Mouse (Mus musculus) megakaryocyte, embryonic 14.5 days (primary cell): ENCODE measurements at regions not wholly inside any gene's neighbourhood (a gene's known extent, or its start where the extent isn't known, plus 50 kb on each side); places are given as distances from the start of the nearest gene placed in this dataset.

Source experiments
- H3K27me3 ChIP-seq: replicated peaks from 2 replicates; pipeline ENCODE3; 2012; ENCODE audit warnings: inconsistent platforms
- H3K36me3 ChIP-seq: replicated peaks from 2 replicates; pipeline ENCODE3; 2012; ENCODE audit warnings: low read length, inconsistent platforms, mixed read lengths
- H3K4me1 ChIP-seq: 2 replicates; pipeline ENCODE4 v1.6.1; 2012; ENCODE audit warnings: inconsistent platforms
- H3K4me3 ChIP-seq: replicated peaks from 2 replicates; pipeline ENCODE3; 2012; ENCODE audit warnings: moderate library complexity, mild to moderate bottlenecking, inconsistent platforms
- H3K9me3 ChIP-seq: 2 replicates; pipeline ENCODE4 v1.6.1; 2012; ENCODE audit warnings: inconsistent platforms
- FLI1 ChIP-seq: IDR thresholded peaks from 2 replicates; pipeline ENCODE4 v1.6.1; 2012; ENCODE audit warnings: low read length, inconsistent platforms, mixed read lengths
- GATA1 ChIP-seq: IDR thresholded peaks from 3 replicates; pipeline ENCODE4 v1.6.1; 2012; ENCODE audit warnings: mixed read lengths, low read length, inconsistent platforms, borderline replicate concordance

DNA sequence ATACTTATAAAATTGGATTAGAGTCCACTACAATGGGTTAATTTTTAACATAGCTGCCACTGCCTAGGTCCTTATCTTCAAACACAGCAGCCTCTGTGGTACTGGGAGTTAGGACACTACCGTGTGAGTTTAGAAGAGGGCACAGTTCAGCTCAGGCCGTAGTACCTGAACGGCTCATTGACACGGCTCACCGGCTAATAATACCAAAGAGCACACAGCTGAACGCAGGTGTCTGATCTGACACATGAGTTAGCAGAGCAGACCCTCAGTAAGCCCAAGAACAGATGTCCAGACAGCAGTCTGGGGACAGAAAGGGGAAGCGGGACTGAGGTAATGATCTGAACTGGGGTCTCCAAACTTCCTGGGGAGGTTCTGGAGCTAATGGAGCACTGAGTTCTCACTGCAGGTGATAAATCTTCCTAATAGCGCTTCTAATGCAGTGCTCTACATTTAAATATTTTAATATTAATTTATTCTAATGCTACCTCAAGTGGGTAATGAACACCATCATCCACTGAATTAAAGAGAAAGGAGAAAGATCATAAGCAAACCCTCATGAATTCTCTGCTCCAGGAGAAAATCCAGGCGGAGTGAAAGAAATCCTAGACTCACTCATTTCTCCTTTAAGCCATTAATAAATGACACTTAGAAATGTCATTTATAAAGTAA lies 90.8 kb upstream of the Rapgef5 start:
- H3K4me3 ChIP-seq = no peak overlapping the region
- no peaks in the 10 kb centered on the region for H3K36me3 ChIP-seq
- H3K4me1 ChIP-seq = no peaks in the 10 kb centered on the region
- H3K27me3 ChIP-seq = peaks cover 3% of the 10 kb centered on the region
- H3K9me3 ChIP-seq = no peaks in the 10 kb centered on the region
- TF ChIP-seq GATA1 (no peak), FLI1 (no peak)

DNA sequence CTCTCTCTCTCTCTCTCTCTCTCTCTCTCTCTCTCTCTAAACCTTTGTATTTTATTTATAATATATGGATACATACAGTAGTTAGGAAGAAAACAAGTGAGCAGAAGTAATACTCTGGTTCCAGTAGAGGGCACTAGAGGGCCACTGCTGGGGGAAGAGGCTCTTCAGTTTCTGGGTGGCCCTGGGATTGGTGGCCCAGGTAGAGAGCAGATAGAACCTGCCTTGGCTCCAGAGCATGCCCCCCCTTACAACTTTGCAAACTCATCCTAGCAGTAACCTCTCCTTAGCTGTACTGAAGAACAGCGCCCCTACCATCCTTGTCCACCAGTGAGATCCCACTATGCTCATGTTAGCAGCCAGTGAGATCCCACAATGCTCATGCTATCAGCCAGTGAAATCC lies 88.8 kb upstream of the Rapgef5 start:
- Histone ChIP-seq H3K4me1 (no peaks in the 10 kb centered on the region), H3K4me3 (no peak overlapping the region)
- TF ChIP-seq GATA1 = no peak
- TF ChIP-seq FLI1 = no peak

DNA sequence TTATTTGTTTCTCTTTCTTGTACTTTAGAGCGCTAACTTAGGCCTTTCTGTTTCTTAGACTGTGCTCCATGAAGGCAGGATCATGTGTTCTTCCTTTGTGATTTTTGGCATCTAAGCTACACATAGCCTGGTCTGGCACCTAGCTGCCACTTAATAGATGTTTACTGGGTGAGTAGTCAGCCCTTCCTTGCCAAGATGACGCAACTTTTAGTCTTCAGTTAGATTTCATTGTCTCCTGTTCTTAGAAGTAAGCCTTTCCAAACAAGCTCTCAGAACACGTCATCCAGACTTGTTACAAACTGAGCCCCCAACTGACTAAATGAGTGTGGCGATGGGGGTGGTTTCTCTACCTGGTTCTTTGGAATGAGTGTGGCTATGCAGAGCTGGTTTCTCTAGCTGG lies 85.4 kb upstream of the Rapgef5 start:
- H3K4me3 ChIP-seq = no peak overlapping the region
- no peak for TF ChIP-seq FLI1
- no peak for TF ChIP-seq GATA1
- no peaks in the 10 kb centered on the region for H3K36me3 ChIP-seq
- no peaks in the 10 kb centered on the region for H3K9me3 ChIP-seq
- peaks cover 6% of the 10 kb centered on the region; the same call in 1 of the 2 replicates for H3K4me1 ChIP-seq
- H3K27me3 ChIP-seq = no peaks in the 10 kb centered on the region

More for the DNA sequence above, 88.8 kb upstream of the Rapgef5 start:
- no peaks in the 10 kb centered on the region for H3K36me3 ChIP-seq
- H3K9me3 ChIP-seq = no peaks in the 10 kb centered on the region
- H3K27me3 ChIP-seq = peaks cover 3% of the 10 kb centered on the region

DNA sequence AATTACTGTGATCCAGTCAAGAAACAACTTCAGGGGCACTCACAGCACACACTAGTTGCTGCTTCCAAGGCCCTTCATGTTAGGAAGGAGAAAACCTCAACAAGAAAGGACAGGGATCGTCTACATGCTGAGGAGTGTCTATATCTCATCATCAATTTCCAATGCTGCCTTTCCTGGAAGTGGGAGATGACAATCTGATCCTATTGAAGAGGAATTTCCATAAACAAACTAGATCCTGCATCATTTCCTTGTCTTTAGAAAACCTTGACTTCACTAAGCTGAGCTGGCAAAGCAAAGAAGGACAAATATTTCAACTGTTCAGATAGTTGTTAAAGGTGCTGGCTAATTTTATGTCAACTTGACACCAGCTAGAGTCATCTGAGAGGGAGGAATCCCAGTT lies 83.5 kb upstream of the Rapgef5 start:
- TF ChIP-seq GATA1 = no peak
- TF ChIP-seq FLI1 = no peak
- no peaks in the 10 kb centered on the region for H3K27me3 ChIP-seq

DNA sequence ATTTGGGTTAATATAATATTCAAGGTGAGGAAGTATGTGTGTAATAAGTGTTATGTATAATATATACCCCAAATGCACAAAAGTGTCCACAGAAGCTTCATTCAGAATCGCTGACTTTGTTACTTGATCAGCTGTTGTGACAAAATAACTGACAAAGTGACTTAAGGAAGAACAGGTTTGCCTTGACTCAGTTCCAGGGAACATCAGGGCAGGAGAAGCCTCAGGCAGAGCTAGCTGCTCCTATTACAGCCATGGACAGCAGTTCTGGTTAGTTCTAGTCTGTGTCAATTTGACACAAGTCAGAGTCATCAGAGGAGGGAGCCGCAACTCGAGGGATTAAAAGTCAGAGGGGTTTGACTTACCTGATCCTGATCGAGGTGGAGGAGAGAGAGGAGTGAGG lies 79.3 kb upstream of the Rapgef5 start:
- no peaks in the 10 kb centered on the region for H3K27me3 ChIP-seq

More for the DNA sequence above, 83.5 kb upstream of the Rapgef5 start:
- H3K36me3 ChIP-seq = no peaks in the 10 kb centered on the region
- H3K4me1 ChIP-seq = peaks cover 6% of the 10 kb centered on the region; the same call in 1 of the 2 replicates
- H3K4me3 ChIP-seq = no peak overlapping the region
- H3K9me3 ChIP-seq = no peaks in the 10 kb centered on the region

DNA sequence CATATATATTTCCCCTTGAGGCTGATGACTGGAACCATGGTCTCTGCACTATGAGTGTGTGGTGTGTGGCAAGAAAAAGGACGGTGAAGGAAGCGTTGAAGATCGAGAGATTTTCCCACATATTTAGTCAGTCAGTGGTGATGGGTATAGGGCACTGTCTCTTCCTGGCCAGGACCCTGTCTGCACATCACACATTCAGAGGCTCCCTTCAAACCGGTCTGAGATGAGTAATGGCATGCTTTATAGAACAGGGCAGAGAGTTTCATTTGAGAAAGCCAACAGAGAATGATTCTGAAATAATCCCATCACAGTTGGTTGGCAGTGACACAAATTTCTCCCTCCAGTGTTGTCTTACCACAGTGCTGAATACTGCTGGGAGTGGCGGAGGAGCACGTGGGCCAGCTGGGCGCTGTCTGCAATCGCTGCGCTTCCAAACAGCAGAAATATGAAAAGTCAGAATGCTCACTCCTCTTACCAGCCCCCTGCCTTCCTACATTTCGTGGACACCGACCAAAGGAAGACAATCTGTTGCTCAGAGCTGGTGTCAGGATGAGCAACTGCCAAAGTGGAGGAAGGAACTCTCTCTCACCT lies 77.2 kb upstream of the Rapgef5 start:
- H3K4me3 ChIP-seq = no peak overlapping the region
- peaks cover 2% of the 10 kb centered on the region; the same call in 1 of the 2 replicates for H3K4me1 ChIP-seq
- H3K9me3 ChIP-seq = no peaks in the 10 kb centered on the region
- TF ChIP-seq GATA1 (no peak), FLI1 (no peak)
- no peaks in the 10 kb centered on the region for H3K27me3 ChIP-seq
- H3K36me3 ChIP-seq = no peaks in the 10 kb centered on the region

More for the DNA sequence above, 79.3 kb upstream of the Rapgef5 start:
- no peak for TF ChIP-seq GATA1
- TF ChIP-seq FLI1 = no peak
- no peaks in the 10 kb centered on the region for H3K9me3 ChIP-seq
- H3K4me3 ChIP-seq = no peak overlapping the region
- peaks cover 6% of the 10 kb centered on the region; the same call in 1 of the 2 replicates for H3K4me1 ChIP-seq
- no peaks in the 10 kb centered on the region for H3K36me3 ChIP-seq

DNA sequence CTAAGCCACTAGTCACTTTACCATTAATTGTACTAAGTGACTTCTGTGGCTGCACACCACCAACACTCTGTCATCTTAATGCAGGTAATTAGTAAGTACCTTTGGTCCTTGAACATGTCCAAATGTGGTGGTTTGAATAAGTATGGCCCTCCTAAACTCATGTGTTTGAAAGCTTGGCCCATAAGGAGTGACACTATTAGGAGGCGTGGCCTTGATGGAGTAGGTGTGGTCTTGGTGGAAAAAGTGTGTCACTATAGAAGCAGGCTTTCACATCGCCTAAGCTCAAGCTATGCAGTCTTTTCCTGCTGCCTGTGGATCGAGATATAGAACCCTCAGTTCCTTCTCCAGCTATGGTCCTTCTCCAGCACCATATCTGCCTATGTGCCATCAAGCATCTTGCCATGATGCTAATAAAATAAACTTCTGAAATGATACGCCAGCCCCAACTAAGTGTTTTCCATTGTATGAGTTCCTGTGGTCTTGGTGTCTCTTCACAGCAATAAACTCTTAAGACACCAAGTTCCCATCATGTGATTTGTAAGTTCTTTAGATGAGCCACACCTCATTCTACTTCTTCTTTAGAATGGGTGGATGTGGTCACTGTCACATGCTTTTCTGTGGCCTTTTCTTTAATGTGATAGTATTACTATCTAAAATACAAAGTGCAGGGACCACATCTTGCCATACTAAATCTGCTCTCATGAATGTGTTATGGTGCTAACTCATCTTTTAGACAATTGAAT lies 71.9 kb upstream of the Rapgef5 start:
- Histone ChIP-seq H3K4me3 (no peak overlapping the region), H3K36me3 (no peaks in the 10 kb centered on the region), H3K9me3 (no peaks in the 10 kb centered on the region), H3K4me1 (no peaks in the 10 kb centered on the region), H3K27me3 (no peaks in the 10 kb centered on the region)
- no peak for TF ChIP-seq FLI1
- no peak for TF ChIP-seq GATA1

DNA sequence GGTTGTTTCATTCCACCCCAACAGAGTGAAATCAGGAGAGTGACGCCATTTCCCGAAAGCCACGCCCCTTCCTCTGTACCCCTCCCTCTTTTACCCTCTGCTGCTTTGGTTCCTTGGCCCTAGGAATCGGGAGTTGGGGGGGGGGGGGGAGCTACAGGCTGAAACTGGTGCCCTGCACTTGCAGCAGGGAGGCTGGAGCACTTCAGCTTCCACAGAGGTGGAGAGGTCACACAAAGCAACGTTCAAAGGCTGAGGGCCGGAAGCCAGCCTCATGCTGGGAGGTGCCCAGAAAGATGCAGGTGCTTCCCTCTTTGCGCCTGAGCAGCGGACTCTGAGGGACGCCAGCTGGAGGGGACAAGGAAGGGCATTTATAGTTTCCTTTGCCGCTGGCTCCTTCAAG lies 69.1 kb upstream of the Rapgef5 start:
- Histone ChIP-seq H3K36me3 (no peaks in the 10 kb centered on the region), H3K9me3 (no peaks in the 10 kb centered on the region), H3K4me3 (no peak overlapping the region), H3K27me3 (no peaks in the 10 kb centered on the region), H3K4me1 (no peaks in the 10 kb centered on the region)
- TF ChIP-seq GATA1 = no peak
- TF ChIP-seq FLI1 = no peak

DNA sequence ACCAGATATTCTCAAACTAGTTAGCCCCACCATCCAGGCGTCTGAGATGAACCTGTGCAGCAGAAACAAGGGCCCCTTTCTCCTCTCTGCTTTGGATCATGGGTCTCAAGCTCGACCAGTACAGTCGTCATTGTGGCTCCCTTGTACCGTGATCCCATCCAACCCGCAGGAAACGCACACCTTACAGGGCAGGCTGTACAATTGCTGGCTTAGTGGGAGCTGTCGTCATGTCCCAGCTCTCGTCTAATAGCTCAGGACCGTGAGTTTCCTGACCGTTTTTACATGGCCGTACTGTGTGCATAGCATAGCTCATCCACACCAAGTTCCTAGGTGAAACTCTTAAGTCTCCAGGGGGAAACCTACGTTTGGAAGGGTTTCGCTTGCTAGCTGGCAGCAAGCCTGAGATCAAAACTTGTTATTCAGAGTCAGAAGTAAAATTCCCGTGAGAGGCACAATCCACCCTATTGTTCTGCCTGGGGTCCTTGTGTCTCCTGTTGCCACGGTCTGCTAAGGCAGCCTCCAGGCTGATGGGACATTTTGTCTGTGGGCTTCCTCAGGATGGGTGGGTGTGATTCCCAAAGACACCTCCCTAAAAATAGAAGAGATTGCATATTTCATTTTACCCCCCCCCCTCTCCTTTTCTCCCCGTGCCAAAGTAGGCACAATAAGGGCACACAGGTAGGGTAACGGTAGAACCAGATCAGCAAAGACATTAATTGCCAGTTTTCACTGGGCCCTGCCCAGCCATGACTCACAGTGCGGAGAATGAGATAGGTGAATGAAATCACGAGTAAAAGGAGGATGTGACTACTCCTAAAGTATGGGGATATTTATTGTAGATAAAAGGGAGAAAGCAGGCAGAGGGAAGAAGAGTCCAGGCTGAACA lies 68.2 kb upstream of the Rapgef5 start:
- H3K36me3 ChIP-seq = no peaks in the 10 kb centered on the region
- no peaks in the 10 kb centered on the region for H3K27me3 ChIP-seq
- TF ChIP-seq FLI1 (no peak), GATA1 (no peak)
- no peak overlapping the region for H3K4me3 ChIP-seq
- H3K4me1 ChIP-seq = no peaks in the 10 kb centered on the region
- H3K9me3 ChIP-seq = no peaks in the 10 kb centered on the region
